Mouse (Mus musculus) forebrain, postnatal 0 days (tissue): ENCODE data around the gene Lpar5. TPM values are rescaled to one million over a fixed set of nuclear protein-coding genes. Genes with fewer than 3 reads are reported as not detected.

ENCODE experiments used
- ATAC-seq: fragments of 200-750 bp; cut with Nextera tagmentation; 2 replicates; pipeline ENCODE4 v1.8.0; 2017; ENCODE audit warnings: mild to moderate bottlenecking, moderate library complexity
- DNase-seq: peaks from one replicate; pipeline ENCODE4 v3.0.0-alpha.2; 2015
- H3K27ac ChIP-seq: fragments of 300-500 bp; sonication (generic); 2 replicates; pipeline ENCODE4 v1.5.1; 2014; ENCODE audit warnings: low read depth, mild to moderate bottlenecking, antibody characterized with exemption, low read length, moderate library complexity, mixed read lengths
- H3K27me3 ChIP-seq: fragments of 300-500 bp; sonication (generic); 2 replicates; pipeline ENCODE4 v1.6.1; 2014; ENCODE audit warnings: mild to moderate bottlenecking, low read length, mixed read lengths; ENCODE audit not compliant: insufficient read depth
- H3K36me3 ChIP-seq: fragments of 300-500 bp; sonication (generic); 2 replicates; pipeline ENCODE4 v1.6.1; 2014; ENCODE audit warnings: mild to moderate bottlenecking, moderate library complexity; ENCODE audit not compliant: insufficient read depth
- H3K4me1 ChIP-seq: fragments of 300-500 bp; sonication (generic); 2 replicates; pipeline ENCODE4 v1.6.1; 2014; ENCODE audit warnings: antibody characterized with exemption; ENCODE audit not compliant: insufficient read depth
- H3K4me2 ChIP-seq: fragments of 300-500 bp; sonication (generic); 2 replicates; pipeline ENCODE4 v1.6.1; 2014; ENCODE audit warnings: low read depth, mild to moderate bottlenecking, moderate library complexity
- H3K4me3 ChIP-seq: fragments of 300-500 bp; sonication (generic); 2 replicates; pipeline ENCODE4 v1.5.1; 2014; ENCODE audit warnings: low read depth, low read length, mixed read lengths
- H3K9ac ChIP-seq: fragments of 300-500 bp; sonication (generic); 2 replicates; pipeline ENCODE4 v1.6.1; 2014; ENCODE audit warnings: mild to moderate bottlenecking
- H3K9me3 ChIP-seq: fragments of 300-500 bp; sonication (generic); 2 replicates; pipeline ENCODE4 v1.6.1; 2016; ENCODE audit warnings: low read length
- CTCF ChIP-seq: sonication (generic); IDR thresholded peaks from 2 replicates; pipeline ENCODE4 v1.5.1; 2016; ENCODE audit warnings: antibody characterized with exemption, control low read depth, low read depth
- WGBS: fragments of 180-500 bp; shearing (Covaris S2); extraction: QIAGEN DNeasy Blood & Tissue Kit; methylation state at CpG from one replicate; pipeline ENCODE4 v1.1.7; 2014; 5-methylcytosine and 5-hydroxymethylcytosine counted together
- polyA plus RNA-seq: library from polyadenylated mRNA; unstranded; fragments of >200 nt; fragmentation: Nextera tagmentation; extraction: Ambion mirVana; gene quantifications from 2 replicates; pipeline ENCODE4 v1.2.1, GENCODE M21; 2015
- total RNA-seq: library from RNA; depleted of rRNA; stranded (reverse); fragments of >200 nt; gene quantifications from 2 replicates; pipeline ENCODE4 v1.2.3, GENCODE M21; 2014

Lpar5 gene
- total and polyA plus RNA-seq, 2 experiments from 2014 or later: 0.61 to 0.71 TPM

DNA sequence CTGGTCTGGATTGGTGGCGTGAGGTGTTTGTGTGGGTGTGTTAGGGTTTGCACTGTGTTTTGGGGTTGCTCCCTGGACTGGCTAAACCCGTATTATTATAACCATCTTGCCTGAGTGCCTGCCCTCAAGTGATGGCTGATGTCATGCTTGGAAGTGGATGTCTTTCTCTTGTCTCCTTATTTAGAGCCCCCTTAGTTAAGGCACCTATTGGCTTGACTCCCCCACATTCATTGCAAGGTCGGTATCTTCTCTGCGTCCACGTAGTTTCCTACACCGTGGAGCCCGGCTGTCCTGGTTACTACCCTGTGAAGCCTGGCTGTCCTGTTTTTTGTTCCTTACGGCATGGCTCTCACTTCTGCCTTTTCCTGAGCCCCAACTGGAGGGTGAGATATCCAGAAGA, 30.2 kb downstream of the Lpar5 start:
- Histone ChIP-seq H3K27me3 (no peaks in the 10 kb centered on the region), H3K9ac (peak overlapping the region; percentile 83), H3K27ac (peak overlapping the region; percentile 40; the same call in 1 of the 2 replicates), H3K4me1 (peaks cover 27% of the 10 kb centered on the region), H3K9me3 (no peaks in the 10 kb centered on the region), H3K4me2 (peak overlapping the region; percentile 85), H3K4me3 (peak overlapping the region; percentile 90), H3K36me3 (peaks cover 29% of the 10 kb centered on the region)
- 48% methylated on average over 8 of the region's 8 CpGs for WGBS
- DNase-seq (no peak), ATAC-seq (no peak)
- no peak for TF ChIP-seq CTCF

GRCm38 (mm10) chr6:125098513-125098912, 30.8 kb downstream of the Lpar5 start:
- Histone ChIP-seq H3K4me2 (peak overlapping the region; percentile 85), H3K9ac (peak overlapping the region; percentile 83), H3K27ac (peak overlapping the region; percentile 40; the same call in 1 of the 2 replicates), H3K36me3 (peaks cover 32% of the 10 kb centered on the region), H3K4me3 (peak overlapping the region; percentile 90), H3K9me3 (no peaks in the 10 kb centered on the region), H3K27me3 (no peaks in the 10 kb centered on the region), H3K4me1 (peaks cover 27% of the 10 kb centered on the region)
- 58% methylated on average over 3 of the region's 3 CpGs for WGBS
- ATAC-seq: no peak
- no peak for TF ChIP-seq CTCF
- DNase-seq: no peak

DNA sequence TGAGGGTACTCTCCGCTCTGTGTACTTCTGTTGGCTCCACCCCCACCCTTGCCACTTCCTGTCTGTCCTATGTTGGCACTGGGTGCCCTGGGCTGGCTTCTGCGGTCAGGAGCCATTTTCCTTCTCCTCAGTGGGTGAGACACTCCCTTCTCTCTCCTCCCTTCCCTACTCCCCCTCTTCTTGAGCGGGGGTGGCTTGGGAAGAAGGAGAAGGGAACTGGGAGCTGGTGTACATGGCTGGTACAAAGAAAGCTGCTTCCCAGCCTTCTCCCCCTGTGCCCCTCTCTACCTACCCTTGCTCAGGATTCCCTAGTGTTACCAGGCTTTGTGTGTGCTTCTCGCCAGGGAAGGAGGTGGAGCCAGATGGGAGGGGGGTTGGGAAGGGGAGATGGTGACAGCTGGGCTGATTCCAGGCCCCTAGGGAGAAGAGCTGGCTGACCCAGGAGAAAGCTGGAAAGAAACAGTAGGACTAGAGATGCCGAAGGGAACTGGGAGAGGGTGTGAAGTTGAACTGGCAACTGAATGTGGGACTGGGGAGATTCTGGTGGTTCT, 31.8 kb downstream of the Lpar5 start:
- H3K36me3 ChIP-seq: peaks cover 42% of the 10 kb centered on the region
- no peaks in the 10 kb centered on the region for H3K27me3 ChIP-seq
- ATAC-seq (no peak), DNase-seq (peak; percentile 61)
- peak overlapping the region; percentile 85 for H3K4me2 ChIP-seq
- no peak for TF ChIP-seq CTCF
- no peaks in the 10 kb centered on the region for H3K9me3 ChIP-seq
- H3K27ac ChIP-seq: peak overlapping the region; percentile 76
- H3K4me1 ChIP-seq: peaks cover 27% of the 10 kb centered on the region
- 18% methylated on average over 5 of the region's 5 CpGs for WGBS
- H3K4me3 ChIP-seq: peak overlapping the region; percentile 11; the same call in 1 of the 2 replicates
- H3K9ac ChIP-seq: peak overlapping the region; percentile 83

DNA sequence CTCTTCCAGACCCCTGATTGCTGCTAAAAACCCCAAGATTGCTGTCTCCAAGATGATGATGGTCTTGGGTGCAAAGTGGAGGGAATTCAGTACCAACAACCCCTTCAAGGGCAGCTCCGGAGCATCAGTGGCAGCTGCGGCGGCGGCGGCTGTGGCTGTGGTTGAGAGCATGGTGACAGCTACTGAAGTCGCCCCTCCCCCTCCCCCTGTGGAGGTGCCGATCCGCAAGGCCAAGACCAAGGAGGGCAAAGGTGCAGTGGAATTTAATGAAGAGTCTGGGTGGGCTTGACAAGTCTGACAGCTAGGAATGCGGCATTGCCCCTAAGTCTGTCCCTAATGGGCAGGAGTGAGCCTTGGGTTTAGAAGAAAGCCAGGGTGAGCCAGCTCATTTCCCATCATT, 33.7 kb downstream of the Lpar5 start:
- Histone ChIP-seq H3K4me3 (no peak overlapping the region), H3K4me1 (peaks cover 27% of the 10 kb centered on the region), H3K27me3 (no peaks in the 10 kb centered on the region), H3K9me3 (no peaks in the 10 kb centered on the region), H3K4me2 (no peak overlapping the region), H3K36me3 (peaks cover 61% of the 10 kb centered on the region), H3K27ac (no peak overlapping the region), H3K9ac (no peak overlapping the region)
- ATAC-seq: no peak
- WGBS: 82% methylated on average over 9 of the region's 9 CpGs
- TF ChIP-seq CTCF: no peak
- DNase-seq: no peak

GRCm38 (mm10) chr6:125104223-125104622, 36.5 kb downstream of the Lpar5 start:
- TF ChIP-seq CTCF: no peak
- Histone ChIP-seq H3K4me2 (no peak overlapping the region), H3K36me3 (peaks cover 89% of the 10 kb centered on the region), H3K27ac (no peak overlapping the region), H3K9me3 (no peaks in the 10 kb centered on the region), H3K27me3 (no peaks in the 10 kb centered on the region), H3K4me3 (no peak overlapping the region), H3K4me1 (peaks cover 10% of the 10 kb centered on the region; the same call in 1 of the 2 replicates), H3K9ac (no peak overlapping the region)
- DNase-seq: no peak
- 92% methylated on average over 4 of the region's 4 CpGs for WGBS
- ATAC-seq: no peak

DNA sequence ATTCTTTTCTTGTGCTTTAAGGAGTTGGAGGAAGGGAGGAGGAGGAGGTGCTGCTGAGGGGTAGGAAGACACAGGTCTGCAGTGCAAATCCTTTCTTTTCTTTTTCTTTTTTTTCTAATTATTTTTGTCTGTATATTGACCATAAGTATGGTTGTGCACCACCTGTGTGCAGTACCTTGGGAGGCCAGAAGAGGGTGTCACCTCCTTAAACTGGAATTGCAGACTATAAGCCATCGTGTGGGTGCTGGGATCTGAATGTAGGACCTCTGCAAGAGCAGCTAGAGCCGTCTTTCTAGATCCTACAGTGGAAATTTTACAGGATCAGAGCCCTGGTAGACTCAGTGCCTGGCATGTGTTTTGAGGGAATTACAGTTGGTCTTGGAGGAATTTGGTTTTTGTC, 40.0 kb downstream of the Lpar5 start:
- no peak overlapping the region for H3K9ac ChIP-seq
- 91% methylated on average over 2 of the region's 2 CpGs for WGBS
- H3K4me2 ChIP-seq: no peak overlapping the region
- H3K4me3 ChIP-seq: no peak overlapping the region
- H3K27me3 ChIP-seq: no peaks in the 10 kb centered on the region
- no peaks in the 10 kb centered on the region for H3K9me3 ChIP-seq
- H3K4me1 ChIP-seq: no peaks in the 10 kb centered on the region
- no peak for DNase-seq
- no peak overlapping the region for H3K27ac ChIP-seq
- TF ChIP-seq CTCF: peak; percentile 42
- no peak for ATAC-seq
- H3K36me3 ChIP-seq: peaks cover 97% of the 10 kb centered on the region

- WGBS: 86% methylated on average over 14 of the region's 14 CpGs
- peaks cover 99% of the 10 kb centered on the region for H3K36me3 ChIP-seq
- no peak for ATAC-seq
These were observed 41.7 kb downstream of the Lpar5 start for GRCm38 (mm10) chr6:125109371-125109770.

More at GRCm38 (mm10) chr6:125109371-125109770, 41.7 kb downstream of the Lpar5 start:
- no peak overlapping the region for H3K9ac ChIP-seq
- no peak overlapping the region for H3K4me2 ChIP-seq
- no peak for DNase-seq
- TF ChIP-seq CTCF: no peak
- H3K27ac ChIP-seq: no peak overlapping the region
- no peaks in the 10 kb centered on the region for H3K9me3 ChIP-seq
- H3K4me1 ChIP-seq: no peaks in the 10 kb centered on the region
- H3K4me3 ChIP-seq: no peak overlapping the region
- H3K27me3 ChIP-seq: no peaks in the 10 kb centered on the region
